Mouse (Mus musculus) cerebellum, adult 2 months (tissue): Measurements from ENCODE around the gene Zmat5.

ENCODE experiments used
- CTCF ChIP-seq: fragments of 200-500 bp; IDR thresholded peaks from 2 replicates; pipeline ENCODE4 v1.5.1; 2011; ENCODE audit warnings: low read depth, mild to moderate bottlenecking, control low read depth, low read length, moderate library complexity, borderline replicate concordance; ENCODE audit not compliant: insufficient read depth
- POLR2A ChIP-seq: fragments of 200-500 bp; IDR thresholded peaks from 2 replicates; pipeline ENCODE4 v1.6.1; 2011; ENCODE audit warnings: low read length, control low read depth, borderline replicate concordance; ENCODE audit not compliant: insufficient read depth

DNA sequence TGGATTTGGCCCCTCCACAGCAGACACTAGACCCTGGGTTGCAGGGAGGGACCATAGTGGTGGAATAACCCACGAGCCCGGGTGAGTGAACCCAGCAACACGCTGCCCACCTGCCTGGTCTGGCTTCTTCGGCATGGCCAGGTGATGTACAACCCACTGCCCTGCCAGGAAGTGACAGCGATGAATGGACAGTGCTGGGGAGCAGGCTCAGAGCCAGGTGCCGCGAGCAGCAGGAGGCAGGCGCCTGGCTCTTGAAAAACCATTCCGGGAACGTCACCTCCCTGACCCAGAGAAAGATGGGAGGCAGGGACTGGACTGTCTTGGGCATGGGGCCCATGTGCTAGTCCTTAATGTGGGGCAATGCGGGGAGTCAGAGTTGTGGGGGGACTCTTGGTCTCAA is 50.4 kb downstream of the Zmat5 start:
- TF ChIP-seq CTCF (no peak), POLR2A (no peak)
